Mouse (Mus musculus) liver, embryonic 13.5 days (tissue): ENCODE results near the gene Aldh3a1. TPM values are rescaled to one million over a fixed set of nuclear protein-coding genes. Genes with fewer than 3 reads are reported as not detected.

Source experiments
- ATAC-seq: fragments of 200-750 bp; cut with Nextera tagmentation; 2 replicates; pipeline ENCODE4 v1.8.0; 2017; ENCODE audit warnings: low read depth, mild to moderate bottlenecking, moderate number of reproducible peaks, moderate library complexity
- DNase-seq: peaks from one replicate; pipeline ENCODE4 v3.0.0; 2022
- H3K27ac ChIP-seq: fragments of 300-500 bp; sonication (generic); 2 replicates; pipeline ENCODE4 v1.5.1; 2015; ENCODE audit warnings: moderate library complexity, mild to moderate bottlenecking, inconsistent platforms
- H3K27me3 ChIP-seq: fragments of 300-500 bp; sonication (generic); 2 replicates; pipeline ENCODE4 v1.6.1; 2015; ENCODE audit warnings: mild to moderate bottlenecking, inconsistent platforms
- H3K36me3 ChIP-seq: fragments of 300-500 bp; sonication (generic); 2 replicates; pipeline ENCODE4 v1.6.1; 2015; ENCODE audit warnings: mild to moderate bottlenecking, inconsistent platforms
- H3K4me1 ChIP-seq: fragments of 300-500 bp; sonication (generic); replicated peaks from 2 replicates; pipeline ENCODE4 v1.6.1; 2015; ENCODE audit warnings: inconsistent platforms
- H3K4me2 ChIP-seq: fragments of 300-500 bp; sonication (generic); 2 replicates; pipeline ENCODE4 v1.6.1; 2015; ENCODE audit warnings: inconsistent platforms, mild to moderate bottlenecking, moderate library complexity
- H3K4me3 ChIP-seq: fragments of 300-500 bp; sonication (generic); replicated peaks from 2 replicates; pipeline ENCODE4 v1.5.1; 2015; ENCODE audit warnings: mild to moderate bottlenecking, inconsistent platforms
- H3K9ac ChIP-seq: fragments of 300-500 bp; sonication (generic); 2 replicates; pipeline ENCODE4 v1.6.1; 2015; ENCODE audit warnings: mild to moderate bottlenecking, inconsistent platforms
- H3K9me3 ChIP-seq: fragments of 300-500 bp; sonication (generic); replicated peaks from 2 replicates; pipeline ENCODE4 v1.6.1; 2016; ENCODE audit warnings: inconsistent platforms
- WGBS: fragments of 180-500 bp; shearing (Covaris S2); methylation state at CpG from one replicate; pipeline ENCODE4 v1.1.7; 2015; ENCODE audit not compliant: insufficient replicate concordance; 5-methylcytosine and 5-hydroxymethylcytosine counted together
- polyA plus RNA-seq: library from polyadenylated mRNA; unstranded; fragments of >200 nt; fragmentation: Nextera tagmentation; extraction: Ambion mirVana; gene quantifications from 2 replicates; pipeline ENCODE4 v1.2.1, GENCODE M21; 2015

Aldh3a1 gene
- polyA plus RNA-seq, 1 experiment from 2014 or later: 0.06 TPM

DNA sequence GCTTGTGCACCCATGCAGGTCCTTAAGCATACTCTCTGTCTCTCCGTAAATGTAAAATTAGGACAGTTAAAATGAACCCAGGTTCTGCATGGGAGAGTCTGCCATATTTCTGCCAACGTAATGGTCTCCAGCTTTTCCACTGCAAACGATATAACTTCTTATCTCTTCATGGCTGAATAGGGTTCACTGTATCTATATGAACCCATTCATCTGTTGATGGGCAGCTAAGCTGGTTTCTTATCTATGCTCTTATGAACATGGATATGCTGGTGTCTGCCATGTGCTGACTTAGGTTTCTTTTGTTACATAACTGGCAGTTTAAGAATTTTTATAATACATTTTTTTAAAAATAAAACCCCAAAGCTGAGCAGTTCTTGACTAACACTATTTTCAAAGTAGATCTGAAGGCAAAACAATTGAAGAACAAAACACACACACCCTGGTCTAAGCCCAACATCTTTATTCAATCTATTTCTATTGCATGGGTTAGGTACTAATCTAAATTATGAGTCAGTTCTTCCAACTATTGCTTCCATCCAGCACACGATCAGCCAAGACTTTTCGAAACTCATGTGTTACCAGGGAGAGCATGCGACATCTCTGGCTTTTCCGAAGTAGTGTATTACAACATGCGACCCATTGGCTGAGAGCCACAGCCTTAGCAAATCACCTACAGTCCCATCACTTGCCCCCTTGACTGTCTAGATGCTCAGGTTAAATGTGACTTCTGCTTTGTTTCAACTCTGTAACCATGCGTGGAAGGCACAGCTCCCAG, 15.8 kb downstream of the Aldh3a1 start:
- no peak overlapping the region for H3K27ac ChIP-seq
- no peaks in the 10 kb centered on the region for H3K36me3 ChIP-seq

DNA sequence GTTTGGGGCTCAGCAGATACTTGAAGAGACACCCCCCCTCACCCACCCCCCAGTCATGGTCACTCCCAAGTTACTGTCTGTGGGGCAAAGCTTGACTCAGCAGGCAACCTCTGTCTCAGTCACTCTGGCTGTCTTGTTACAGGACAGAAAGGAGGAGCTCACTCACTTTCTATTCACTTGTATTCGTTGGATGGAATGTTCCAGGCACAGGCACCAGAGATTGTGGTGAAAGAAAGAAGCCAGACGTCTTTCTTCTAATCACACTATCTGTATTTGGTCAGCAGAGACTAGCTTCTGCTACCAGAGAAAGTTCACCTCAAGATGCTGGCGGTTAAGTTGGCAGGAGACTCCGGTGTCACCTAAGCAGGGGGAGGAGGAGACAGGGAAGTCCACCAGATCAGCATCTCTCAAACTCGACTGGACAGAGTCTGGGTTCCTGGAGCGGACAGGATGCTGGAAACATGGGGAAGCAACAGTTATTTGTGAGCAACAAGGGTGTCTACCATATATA, 17.0 kb downstream of the Aldh3a1 start:
- Histone ChIP-seq H3K27ac (no peak overlapping the region), H3K4me1 (peaks cover 15% of the 10 kb centered on the region), H3K4me3 (no peak overlapping the region), H3K9ac (no peak overlapping the region), H3K27me3 (no peaks in the 10 kb centered on the region), H3K36me3 (no peaks in the 10 kb centered on the region), H3K9me3 (no peaks in the 10 kb centered on the region), H3K4me2 (no peak overlapping the region)
- no peak for DNase-seq
- no peak for ATAC-seq
- 54% methylated on average over 6 of the region's 6 CpGs for WGBS

More for the DNA sequence above, 15.8 kb downstream of the Aldh3a1 start:
- Histone ChIP-seq H3K4me1 (peaks cover 15% of the 10 kb centered on the region), H3K9ac (no peak overlapping the region), H3K4me3 (no peak overlapping the region), H3K27me3 (no peaks in the 10 kb centered on the region), H3K4me2 (no peak overlapping the region), H3K9me3 (no peaks in the 10 kb centered on the region)
- 63% methylated on average over 9 of the region's 9 CpGs for WGBS
- no peak for DNase-seq
- peak; percentile 50; the same call in 1 of the 2 replicates for ATAC-seq

DNA sequence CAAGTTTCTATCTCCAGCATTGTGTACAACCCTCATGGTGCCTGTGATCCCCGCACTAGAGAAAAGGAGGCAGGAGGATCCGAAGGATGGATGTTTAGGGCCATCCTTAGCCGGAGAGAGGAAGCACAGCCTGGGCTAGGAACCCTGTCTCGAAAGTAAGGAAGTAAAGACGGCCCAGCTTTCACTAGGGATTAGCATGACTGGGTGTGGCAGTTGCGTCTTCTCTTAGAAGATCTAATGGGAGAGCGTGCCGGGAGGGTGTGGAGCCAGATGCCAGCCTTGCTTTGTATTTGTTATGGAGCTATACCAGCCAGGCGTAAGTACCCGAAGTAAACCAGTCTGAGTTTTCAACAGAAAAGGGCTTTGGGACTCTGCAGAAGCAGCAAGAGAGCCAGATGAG, 17.6 kb downstream of the Aldh3a1 start:
- no peak for ATAC-seq
- Histone ChIP-seq H3K27me3 (no peaks in the 10 kb centered on the region), H3K4me1 (peaks cover 15% of the 10 kb centered on the region), H3K9ac (no peak overlapping the region), H3K9me3 (no peaks in the 10 kb centered on the region), H3K27ac (no peak overlapping the region), H3K4me3 (no peak overlapping the region), H3K4me2 (no peak overlapping the region), H3K36me3 (no peaks in the 10 kb centered on the region)
- DNase-seq: no peak
- WGBS: 73% methylated on average over 10 of the region's 10 CpGs

DNA sequence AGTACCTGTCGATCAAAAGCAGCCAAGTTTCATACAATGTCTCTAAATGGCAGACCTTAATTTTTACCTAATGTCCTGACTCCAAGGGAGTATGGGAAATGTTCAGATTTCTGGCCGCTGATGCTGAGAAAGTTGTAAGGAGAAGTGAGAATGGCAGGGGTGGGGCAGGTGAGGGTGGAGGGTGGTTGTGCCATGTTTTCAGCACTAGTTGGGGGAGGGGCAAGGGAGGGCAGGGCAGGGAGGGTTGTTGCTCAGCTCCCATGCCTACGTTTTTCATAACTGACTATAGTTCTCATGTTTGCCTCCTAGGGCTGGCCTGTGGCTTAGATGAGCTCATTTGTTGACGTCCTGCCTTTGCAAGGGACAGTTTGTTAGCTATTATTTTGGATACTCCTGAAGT, 18.2 kb downstream of the Aldh3a1 start:
- H3K36me3 ChIP-seq: no peaks in the 10 kb centered on the region
- DNase-seq (no peak), ATAC-seq (no peak)
- H3K4me3 ChIP-seq: no peak overlapping the region
- no peaks in the 10 kb centered on the region for H3K9me3 ChIP-seq
- no peak overlapping the region for H3K4me2 ChIP-seq
- H3K4me1 ChIP-seq: peaks cover 15% of the 10 kb centered on the region
- H3K27ac ChIP-seq: no peak overlapping the region
- 69% methylated on average over 4 of the region's 4 CpGs for WGBS
- H3K27me3 ChIP-seq: no peaks in the 10 kb centered on the region
- no peak overlapping the region for H3K9ac ChIP-seq

DNA sequence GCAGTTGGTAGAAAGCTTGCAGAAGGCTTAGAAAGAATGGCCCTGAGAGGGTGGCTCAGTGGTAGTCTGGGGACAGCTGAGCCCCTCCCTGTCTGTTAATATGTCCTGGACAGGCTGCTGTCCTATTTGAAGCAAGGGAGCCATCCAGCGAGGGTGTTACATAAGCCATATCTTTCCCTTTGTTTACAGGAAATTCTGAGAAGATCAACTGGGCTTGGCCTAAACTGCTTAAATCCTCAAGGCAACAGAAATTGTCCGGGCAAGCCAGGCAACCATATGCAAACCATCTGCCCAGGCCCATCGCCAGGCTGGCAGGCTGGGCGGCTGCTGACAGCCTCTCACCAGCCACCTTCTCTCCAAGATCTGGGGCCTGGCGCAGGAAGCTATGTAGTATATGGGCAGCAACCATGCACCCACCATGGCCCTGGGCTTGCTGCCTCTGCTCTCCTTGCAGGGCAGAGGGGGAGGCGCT, 18.6 kb downstream of the Aldh3a1 start:
- 76% methylated on average over 6 of the region's 6 CpGs for WGBS

DNA sequence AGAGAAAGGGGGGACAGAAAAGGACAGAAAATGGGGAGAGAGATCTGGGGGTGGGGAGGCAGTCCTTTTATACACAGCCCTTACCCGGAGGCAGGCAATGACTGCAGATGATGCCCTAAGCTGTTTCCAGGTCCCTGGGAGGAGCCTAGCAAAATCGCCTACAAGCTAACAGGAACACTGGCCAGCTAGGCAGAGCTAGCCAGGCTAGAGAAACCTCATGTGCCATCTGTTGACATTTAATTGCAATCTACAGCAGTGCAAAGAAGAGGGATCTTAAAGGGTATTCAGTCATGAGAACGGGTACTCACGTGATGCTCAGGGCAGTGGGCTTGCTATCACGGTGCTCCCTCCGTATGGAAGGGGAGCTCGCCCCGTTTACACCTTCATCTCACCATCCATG, 20.5 kb downstream of the Aldh3a1 start:
- H3K4me2 ChIP-seq: no peak overlapping the region
- H3K36me3 ChIP-seq: no peaks in the 10 kb centered on the region
- H3K9ac ChIP-seq: no peak overlapping the region
- WGBS: 73% methylated on average over 8 of the region's 8 CpGs
- DNase-seq (no peak), ATAC-seq (no peak)
- no peak overlapping the region for H3K4me3 ChIP-seq
- H3K27me3 ChIP-seq: peaks cover 4% of the 10 kb centered on the region
- H3K4me1 ChIP-seq: peaks cover 15% of the 10 kb centered on the region
- H3K27ac ChIP-seq: no peak overlapping the region
- no peaks in the 10 kb centered on the region for H3K9me3 ChIP-seq

More for the DNA sequence above, 18.6 kb downstream of the Aldh3a1 start:
- DNase-seq (no peak), ATAC-seq (no peak)
- H3K27me3 ChIP-seq: no peaks in the 10 kb centered on the region
- no peaks in the 10 kb centered on the region for H3K36me3 ChIP-seq
- no peak overlapping the region for H3K4me3 ChIP-seq
- H3K4me2 ChIP-seq: no peak overlapping the region
- no peaks in the 10 kb centered on the region for H3K9me3 ChIP-seq
- H3K27ac ChIP-seq: no peak overlapping the region
- H3K4me1 ChIP-seq: peaks cover 15% of the 10 kb centered on the region
- H3K9ac ChIP-seq: no peak overlapping the region

DNA sequence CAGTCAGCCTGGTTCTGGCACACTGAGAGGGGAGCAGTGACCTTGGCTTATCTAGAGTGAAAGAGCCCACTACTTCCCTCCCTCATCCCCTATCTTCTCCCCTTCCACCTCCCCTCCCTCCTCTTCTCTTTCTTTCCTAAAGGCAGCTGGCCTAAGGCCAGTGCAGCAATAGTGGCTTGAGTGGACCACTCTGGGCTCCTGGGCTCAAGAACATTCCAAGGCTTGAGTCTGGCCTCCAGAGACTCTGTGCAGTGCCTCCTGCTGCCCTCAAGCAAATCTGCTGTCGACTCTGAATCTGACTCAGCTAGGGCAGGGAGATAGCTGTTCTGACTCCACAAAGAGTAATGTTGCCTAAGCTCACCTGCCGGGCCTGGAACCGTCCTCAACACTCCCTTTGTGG, 21.1 kb downstream of the Aldh3a1 start:
- no peak overlapping the region for H3K4me2 ChIP-seq
- no peak for DNase-seq
- H3K27me3 ChIP-seq: peaks cover 4% of the 10 kb centered on the region
- no peak overlapping the region for H3K4me3 ChIP-seq
- no peak overlapping the region for H3K9ac ChIP-seq
- ATAC-seq: no peak
- H3K27ac ChIP-seq: no peak overlapping the region
- peaks cover 14% of the 10 kb centered on the region; the same call in 1 of the 2 replicates for H3K4me1 ChIP-seq
- H3K9me3 ChIP-seq: no peaks in the 10 kb centered on the region
- WGBS: 46% methylated on average over 3 of the region's 3 CpGs
- H3K36me3 ChIP-seq: no peaks in the 10 kb centered on the region

DNA sequence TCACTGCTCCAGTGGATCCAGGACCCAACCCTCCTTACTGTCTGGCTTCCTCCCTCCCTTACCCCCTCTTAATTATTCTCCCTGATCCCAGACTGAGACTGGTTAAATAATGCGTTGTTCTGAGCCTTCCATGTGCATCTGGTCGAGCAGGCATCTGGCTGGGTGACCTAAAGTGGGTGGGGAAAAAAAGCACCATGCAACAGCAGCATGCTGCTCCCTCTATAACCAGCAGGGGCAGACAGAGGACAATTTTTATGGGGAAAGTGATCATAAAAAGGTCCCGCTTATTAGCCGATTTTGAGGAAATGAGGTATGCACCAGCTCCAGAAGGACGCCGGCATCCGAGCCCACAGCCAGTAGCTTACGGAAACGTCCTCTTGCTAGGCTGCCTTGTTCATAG, 24.0 kb downstream of the Aldh3a1 start:
- no peak for ATAC-seq
- Histone ChIP-seq H3K27ac (no peak overlapping the region), H3K9ac (no peak overlapping the region), H3K4me1 (peaks cover 19% of the 10 kb centered on the region), H3K36me3 (no peaks in the 10 kb centered on the region), H3K27me3 (peaks cover 6% of the 10 kb centered on the region), H3K9me3 (no peaks in the 10 kb centered on the region), H3K4me2 (0 out of 2 replicates have a peak overlapping the region, but pooled peaks have one; percentile 12), H3K4me3 (no peak overlapping the region)
- DNase-seq: peak; percentile 18
- 8% methylated on average over 9 of the region's 9 CpGs for WGBS

DNA sequence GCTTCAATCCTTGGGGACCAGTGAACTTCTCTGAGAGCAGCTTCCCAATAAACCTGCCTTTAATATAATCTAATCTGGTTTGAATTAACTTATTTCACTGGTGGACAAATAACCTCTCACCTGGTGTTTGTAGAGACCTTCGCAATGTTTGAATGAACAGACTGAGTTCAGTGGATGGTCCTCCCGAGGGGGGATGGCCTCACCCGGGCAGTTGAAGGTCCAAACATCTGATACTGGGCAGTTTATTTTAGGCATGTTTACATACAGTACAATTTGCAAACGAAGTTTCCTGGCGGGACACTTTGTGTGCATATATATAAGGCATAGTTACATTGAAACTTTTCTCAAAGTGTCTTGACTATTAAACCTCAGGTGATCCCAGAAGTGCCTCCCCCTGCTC, 26.8 kb downstream of the Aldh3a1 start:
- H3K36me3 ChIP-seq: no peaks in the 10 kb centered on the region
- H3K27me3 ChIP-seq: peaks cover 6% of the 10 kb centered on the region
- DNase-seq (no peak), ATAC-seq (peak; percentile 66)
- H3K9ac ChIP-seq: no peak overlapping the region
- peaks cover 19% of the 10 kb centered on the region for H3K4me1 ChIP-seq
- no peak overlapping the region for H3K4me3 ChIP-seq
- peak overlapping the region; percentile 19; the same call in 1 of the 2 replicates for H3K4me2 ChIP-seq
- no peaks in the 10 kb centered on the region for H3K9me3 ChIP-seq
- WGBS: 44% methylated on average over 5 of the region's 5 CpGs
- peak overlapping the region; percentile 63; the same call in 1 of the 2 replicates for H3K27ac ChIP-seq

DNA sequence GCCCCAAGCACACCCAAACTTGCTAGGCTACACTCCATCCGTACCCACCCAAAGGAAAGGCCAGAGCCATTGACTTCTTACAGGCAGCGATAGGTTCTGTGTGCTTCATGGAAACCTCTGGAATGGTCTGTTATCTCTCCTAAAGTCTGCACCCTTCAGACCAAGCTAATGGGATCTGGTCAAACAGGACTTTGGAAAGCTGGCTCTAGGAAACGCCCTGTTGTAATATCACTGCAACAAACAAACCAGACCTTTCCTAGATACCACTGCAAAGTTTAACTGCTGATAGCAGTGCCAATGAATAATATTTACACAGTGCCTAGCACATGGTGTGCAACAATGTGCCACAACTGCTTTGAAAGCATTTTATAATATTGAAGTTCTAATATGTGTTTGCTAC, 28.7 kb downstream of the Aldh3a1 start:
- ATAC-seq: peak; percentile 53
- WGBS: 61% methylated on average over 3 of the region's 3 CpGs
- H3K27me3 ChIP-seq: peaks cover 6% of the 10 kb centered on the region
- no peak overlapping the region for H3K27ac ChIP-seq
- no peaks in the 10 kb centered on the region for H3K36me3 ChIP-seq
- H3K4me3 ChIP-seq: no peak overlapping the region
- peak overlapping the region; percentile 17; the same call in 1 of the 2 replicates for H3K4me2 ChIP-seq
- no peaks in the 10 kb centered on the region for H3K9me3 ChIP-seq
- DNase-seq: no peak
- no peak overlapping the region for H3K9ac ChIP-seq
- peaks cover 18% of the 10 kb centered on the region for H3K4me1 ChIP-seq

DNA sequence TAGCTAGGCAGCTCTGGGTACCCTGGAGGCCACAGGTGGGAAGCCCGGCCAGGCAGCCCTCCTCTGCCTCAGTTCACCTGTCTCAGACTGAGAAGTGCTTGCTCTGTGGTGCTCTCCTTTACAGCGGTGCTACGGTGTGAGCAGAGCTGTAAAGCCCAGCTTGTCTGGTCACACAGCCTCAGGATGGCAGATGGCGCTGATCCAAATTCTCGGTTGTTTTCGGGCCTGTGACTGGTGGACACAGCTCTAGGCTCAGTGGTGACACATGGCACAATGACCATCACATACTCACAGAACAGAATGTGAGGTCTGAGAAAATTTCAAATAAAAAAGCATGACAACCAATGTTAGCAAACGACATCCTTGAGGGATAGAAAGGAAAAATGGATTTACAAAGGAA, 37.1 kb downstream of the Aldh3a1 start:
- no peak for ATAC-seq
- no peaks in the 10 kb centered on the region for H3K9me3 ChIP-seq
- H3K36me3 ChIP-seq: peaks cover 30% of the 10 kb centered on the region
- H3K4me2 ChIP-seq: no peak overlapping the region
- H3K9ac ChIP-seq: no peak overlapping the region
- H3K27me3 ChIP-seq: no peaks in the 10 kb centered on the region
- WGBS: 73% methylated on average over 7 of the region's 7 CpGs
- no peaks in the 10 kb centered on the region for H3K4me1 ChIP-seq
- no peak overlapping the region for H3K27ac ChIP-seq
- DNase-seq: no peak
- H3K4me3 ChIP-seq: no peak overlapping the region

DNA sequence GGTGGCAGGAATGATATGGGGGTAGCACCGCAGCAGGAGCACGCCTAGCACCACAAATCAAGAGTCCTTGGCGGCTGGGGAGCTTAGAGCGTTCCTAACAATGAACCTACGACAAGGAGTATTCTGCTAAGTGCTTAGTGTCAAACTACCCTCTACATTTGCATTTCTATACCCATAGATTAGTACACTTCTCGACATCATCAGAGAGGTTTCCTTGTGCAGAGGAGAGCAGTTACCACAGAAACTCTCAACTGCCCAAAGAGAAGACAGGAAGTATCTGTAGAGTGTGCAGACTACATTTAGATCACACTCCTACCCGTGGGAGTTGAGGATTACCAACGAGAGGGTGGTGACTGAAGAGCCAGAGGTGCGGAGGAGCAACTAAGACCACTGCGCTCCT, 44.4 kb downstream of the Aldh3a1 start:
- no peaks in the 10 kb centered on the region for H3K27me3 ChIP-seq
- 0 out of 2 replicates have a peak, but pooled peaks cover 4% of the 10 kb centered on the region for H3K4me1 ChIP-seq
- H3K27ac ChIP-seq: no peak overlapping the region
- peaks cover 59% of the 10 kb centered on the region for H3K36me3 ChIP-seq
- no peak for ATAC-seq
- H3K4me3 ChIP-seq: no peak overlapping the region
- WGBS: 78% methylated on average over 10 of the region's 10 CpGs
- no peak overlapping the region for H3K9ac ChIP-seq
- H3K4me2 ChIP-seq: no peak overlapping the region
- no peaks in the 10 kb centered on the region for H3K9me3 ChIP-seq
- DNase-seq: no peak
